Mouse (Mus musculus) R1 (cell line): ENCODE measurements at regions not wholly inside any gene's neighbourhood (a gene's known extent, or its start where the extent isn't known, plus 50 kb on each side); places are given as distances from the start of the nearest gene placed in this dataset.

Source experiments
- DNase-seq: peaks from one replicate; pipeline ENCODE4 v3.0.0-alpha.2; 2018; ENCODE audit warnings: low read depth, low spot score

DNA sequence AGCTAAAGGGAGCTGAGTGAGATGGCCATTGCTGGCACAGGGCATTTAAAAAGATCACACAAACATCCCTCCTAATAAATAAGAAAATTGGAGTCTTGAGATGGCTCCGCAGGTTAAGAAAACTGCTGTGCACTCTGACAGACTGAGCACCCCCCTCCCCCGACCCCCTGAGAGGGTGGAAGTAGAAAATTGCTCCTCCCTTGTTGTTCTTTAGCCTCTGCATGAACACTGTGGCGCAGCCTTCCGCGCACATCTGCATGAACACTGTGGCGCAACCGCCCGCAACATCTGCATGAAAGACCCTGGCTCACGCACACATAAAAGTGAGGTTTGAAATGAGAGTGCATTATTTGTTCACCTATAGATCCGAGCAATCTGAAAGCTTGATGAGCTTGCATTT lies 50.2 kb upstream of the Itsn2 start:
- peak; percentile 54 for DNase-seq

- no peak for DNase-seq
These were observed 57.3 kb upstream of the Ncoa1 start for GRCm38 (mm10) chr12:4534252-4534651.

DNA sequence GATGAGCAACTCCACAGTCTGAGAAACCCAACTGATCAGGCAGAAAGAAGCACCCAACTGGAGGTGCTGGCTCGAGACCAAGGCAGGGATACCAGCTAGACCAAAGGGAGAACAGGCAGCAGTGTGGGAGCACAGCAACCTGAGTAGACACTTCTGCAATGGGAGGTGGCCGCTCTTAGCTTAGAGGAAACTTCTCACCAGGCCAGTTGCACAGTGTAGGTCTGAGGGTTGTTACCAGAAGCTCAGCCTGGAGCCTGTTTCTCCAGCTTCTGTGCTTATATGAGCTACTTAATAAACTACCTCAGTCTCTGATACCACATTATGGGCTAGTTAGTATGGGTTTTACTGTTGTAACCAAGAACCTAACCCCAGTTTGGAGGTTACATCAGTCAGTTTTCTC lies 56.7 kb upstream of the Ncoa1 start:
- no peak for DNase-seq

DNA sequence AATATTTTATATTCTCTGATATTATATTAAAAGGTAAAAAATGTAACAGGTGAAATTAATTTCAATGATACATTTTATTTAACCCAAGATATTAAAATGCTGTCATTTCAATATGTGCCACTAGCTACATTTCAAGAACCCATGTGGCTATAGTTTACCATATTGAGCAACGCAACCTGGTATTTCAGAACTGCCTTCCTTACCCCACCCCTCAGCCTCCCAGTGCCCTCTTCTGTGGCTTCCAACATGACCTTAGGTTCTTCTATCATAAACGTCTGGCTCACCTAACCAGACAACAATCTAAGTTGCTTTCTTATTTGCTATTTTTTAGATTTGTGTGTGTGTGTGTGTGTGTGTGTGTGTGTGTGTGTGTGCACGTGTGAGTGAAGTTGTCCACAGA lies 55.7 kb upstream of the Ncoa1 start:
- no peak for DNase-seq

GRCm38 (mm10) chr12:4527027-4527426 lies 50.0 kb upstream of the Ncoa1 start:
- DNase-seq, result no peak
